13 mouse cellular contexts compared by ENCODE assay signal in genomic region chr17:27074236-27074635, GRCm38 (mm10). TPM values are rescaled to one million over a fixed set of nuclear protein-coding genes. Genes with fewer than 3 reads are reported as not detected.
DNase-seq lines count a peak whose midpoint lies in the region; ATAC-seq lines count a peak whose summit lies in the region.
"Had no signal": no experiment of that assay in that cellular context is flagged by ENCODE, and none has a peak within 500 bp of the region (broad histone marks: within the 10 kb centered on the region; RNA-seq: fewer than 3 reads in every experiment).

No protein-coding gene starts in this region.

- H3K36me3 ChIP-seq in liver, embryonic 16.5 days (ENCODE audit: control insufficient read depth, insufficient read depth), result no peaks in the 10 kb centered on the region; the same call in 1 of the 2 replicates
- H3K36me3 ChIP-seq in liver, embryonic 11.5 days (ENCODE audit: control insufficient read depth, insufficient read depth, low read length), result no peaks in the 10 kb centered on the region
- peaks cover 11% of the 10 kb centered on the region; the same call in 1 of the 2 replicates for H3K36me3 ChIP-seq in limb, embryonic 13.5 days
- H3K36me3 ChIP-seq in stomach, embryonic 16.5 days (ENCODE audit: control insufficient read depth, insufficient read depth, low read length), result peaks cover 10% of the 10 kb centered on the region
- H3K36me3 ChIP-seq: lung, embryonic 15.5 days; neural tube, embryonic 15.5 days had no signal

- H3K4me3 ChIP-seq in liver, embryonic 16.5 days (ENCODE audit: low read depth, low read length), result no peak overlapping the region
- no peak overlapping the region for H3K4me3 ChIP-seq in liver, embryonic 11.5 days (ENCODE audit: low read depth, low read length)
- no peak overlapping the region for H3K4me3 ChIP-seq in limb, embryonic 13.5 days
- H3K4me3 ChIP-seq in stomach, embryonic 16.5 days (replicated peaks; ENCODE audit: low read length), result no peak overlapping the region
- H3K4me3 ChIP-seq: forebrain, embryonic 13.5 days; lung, embryonic 15.5 days; neural tube, embryonic 15.5 days had no signal

- H3K4me1 ChIP-seq in liver, embryonic 16.5 days (ENCODE audit: control insufficient read depth, low read depth, low read length), result peaks cover 2% of the 10 kb centered on the region
- peaks cover 9% of the 10 kb centered on the region; the same call in 1 of the 2 replicates for H3K4me1 ChIP-seq in liver, embryonic 11.5 days (replicated peaks; ENCODE audit: control insufficient read depth, insufficient read depth, low read length)
- peaks cover 24% of the 10 kb centered on the region for H3K4me1 ChIP-seq in limb, embryonic 13.5 days
- peaks cover 34% of the 10 kb centered on the region for H3K4me1 ChIP-seq in stomach, embryonic 16.5 days (ENCODE audit: control insufficient read depth, insufficient read depth, low read length)
- H3K4me1 ChIP-seq: lung, embryonic 15.5 days had no signal

- peak overlapping the region; percentile 34; the same call in 1 of the 2 replicates for H3K27ac ChIP-seq in liver, embryonic 16.5 days (ENCODE audit: low read length)
- no peak overlapping the region for H3K27ac ChIP-seq in liver, embryonic 11.5 days (ENCODE audit: low read depth, low read length)
- H3K27ac ChIP-seq in limb, embryonic 13.5 days, result peak overlapping the region; percentile 48; the same call in 1 of the 2 replicates
- H3K27ac ChIP-seq in stomach, embryonic 16.5 days (ENCODE audit: low read length), result peak overlapping the region; percentile 82; the same call in 1 of the 2 replicates
- H3K27ac ChIP-seq: forebrain, embryonic 13.5 days; lung, embryonic 15.5 days; neural tube, embryonic 15.5 days had no signal

- H3K4me2 ChIP-seq in liver, embryonic 16.5 days (ENCODE audit: low read depth, low read length), result no peak overlapping the region
- H3K4me2 ChIP-seq in liver, embryonic 11.5 days, result no peak overlapping the region
- no peak overlapping the region for H3K4me2 ChIP-seq in limb, embryonic 13.5 days (replicated peaks)
- no peak overlapping the region for H3K4me2 ChIP-seq in stomach, embryonic 16.5 days (ENCODE audit: low read depth, low read length)
- H3K4me2 ChIP-seq: forebrain, embryonic 13.5 days; lung, embryonic 15.5 days; neural tube, embryonic 15.5 days had no signal

- WGBS in liver, embryonic 16.5 days (ENCODE audit: insufficient replicate concordance), result 45% methylated on average over 6 of the region's 6 CpGs
- WGBS in liver, embryonic 11.5 days, result 56% methylated on average over 6 of the region's 6 CpGs
- 74% methylated on average over 6 of the region's 6 CpGs for WGBS in limb, embryonic 13.5 days
- WGBS in stomach, embryonic 16.5 days, result 60% methylated on average over 6 of the region's 6 CpGs

- intact Hi-C loops in heart, postnatal 10 days (cut with DNase I), result loop anchor here (5.0 kb wide), 1 partner anchor 53 kb away; no protein-coding TSS in a partner anchor

- DNase-seq in adrenal gland, postnatal 14 days, result peak; percentile 18
- DNase-seq in adrenal gland, postnatal 25 days, result no peak
- no peak for DNase-seq in liver, embryonic 11.5 days (ENCODE audit: low spot score)
- DNase-seq in heart, postnatal 10 days, result no peak
- no peak for DNase-seq in right cerebral cortex, postnatal 4 days
- DNase-seq: kidney, postnatal 36 days; midbrain, embryonic 14.5 days had no signal

- 0 out of 2 replicates have a peak, but pooled peaks cover 2% of the 10 kb centered on the region for H3K9me3 ChIP-seq in liver, embryonic 16.5 days (replicated peaks; ENCODE audit: control insufficient read depth, low read length)
- H3K9me3 ChIP-seq in liver, embryonic 11.5 days (ENCODE audit: control insufficient read depth, low read length), result no peaks in the 10 kb centered on the region; the same call in 1 of the 2 replicates
- H3K9me3 ChIP-seq in limb, embryonic 13.5 days, result no peaks in the 10 kb centered on the region
- 0 out of 2 replicates have a peak, but pooled peaks cover 3% of the 10 kb centered on the region for H3K9me3 ChIP-seq in stomach, embryonic 16.5 days (replicated peaks; ENCODE audit: control insufficient read depth, low read length)
- H3K9me3 ChIP-seq: lung, embryonic 15.5 days; neural tube, embryonic 15.5 days had no signal

- ATAC-seq in liver, embryonic 16.5 days (ENCODE audit: low read depth), result no peak
- ATAC-seq in liver, embryonic 11.5 days (replicated peaks; ENCODE audit: low FRiP score), result no peak
- no peak for ATAC-seq in limb, embryonic 13.5 days (ENCODE audit: low FRiP score, low read depth)
- no peak for ATAC-seq in stomach, embryonic 16.5 days (ENCODE audit: insufficient read depth, low FRiP score)
- ATAC-seq: forebrain, embryonic 13.5 days had no signal

- no peak overlapping the region for H3K9ac ChIP-seq in liver, embryonic 16.5 days (ENCODE audit: low read depth, low read length)
- H3K9ac ChIP-seq in liver, embryonic 11.5 days (ENCODE audit: low read depth, low read length), result no peak overlapping the region
- H3K9ac ChIP-seq in limb, embryonic 13.5 days, result no peak overlapping the region
- H3K9ac ChIP-seq in stomach, embryonic 16.5 days (ENCODE audit: low read length), result peak overlapping the region; percentile 7; the same call in 1 of the 2 replicates
- H3K9ac ChIP-seq: forebrain, embryonic 13.5 days; lung, embryonic 15.5 days; neural tube, embryonic 15.5 days had no signal

- no peaks in the 10 kb centered on the region for H3K27me3 ChIP-seq in liver, embryonic 16.5 days (ENCODE audit: control insufficient read depth, insufficient read depth, low read depth, low read length)
- peaks cover 2% of the 10 kb centered on the region; the same call in 1 of the 2 replicates for H3K27me3 ChIP-seq in liver, embryonic 11.5 days (replicated peaks; ENCODE audit: control insufficient read depth, insufficient read depth, low read length)
- no peaks in the 10 kb centered on the region for H3K27me3 ChIP-seq in limb, embryonic 13.5 days
- H3K27me3 ChIP-seq in stomach, embryonic 16.5 days (ENCODE audit: control insufficient read depth, insufficient read depth, low read length), result no peaks in the 10 kb centered on the region
- H3K27me3 ChIP-seq: forebrain, embryonic 13.5 days; lung, embryonic 15.5 days; neural tube, embryonic 15.5 days had no signal

RNA-seq across cellular contexts. Expression of gene Itpr3, which starts 17.1 kb away (rescaled TPM):
- total RNA-seq in adrenal gland, postnatal 14 days (2021), result 7.4 and 10.9 TPM in 2 replicates
- total RNA-seq in adrenal gland, postnatal 25 days (2021), result 6.1 and 7.4 TPM in 2 replicates
- 0.90 and 1.1 TPM in 2 replicates for polyA plus RNA-seq in liver, embryonic 16.5 days (2015; fragmentation: Nextera tagmentation; extraction: Ambion mirVana)
- 1.8 and 2.0 TPM in 2 replicates for polyA plus RNA-seq in liver, embryonic 11.5 days (2014; fragmentation: Nextera tagmentation; extraction: Ambion mirVana)
- polyA plus RNA-seq in limb, embryonic 13.5 days (2015; fragmentation: Nextera tagmentation; extraction: Ambion mirVana), result 3.1 and 3.3 TPM in 2 replicates
- 15.0 and 16.7 TPM in 2 replicates for polyA plus RNA-seq in stomach, embryonic 16.5 days (2015; fragmentation: Nextera tagmentation; extraction: Ambion mirVana)
- 1 to 10 TPM; 8.0 to 9.0 TPM for total RNA-seq in heart, postnatal 10 days (2021)

RNA-seq across cellular contexts. Expression of gene Bak1, which starts 45.4 kb away (rescaled TPM):
- total RNA-seq in adrenal gland, postnatal 14 days (2021), result 33.5 and 41.7 TPM in 2 replicates
- total RNA-seq in adrenal gland, postnatal 25 days (2021), result 35.7 and 43.8 TPM in 2 replicates
- polyA plus RNA-seq in liver, embryonic 16.5 days (2015; fragmentation: Nextera tagmentation; extraction: Ambion mirVana), result 2.3 and 2.6 TPM in 2 replicates
- 10.8 and 11.3 TPM in 2 replicates for polyA plus RNA-seq in liver, embryonic 11.5 days (2014; fragmentation: Nextera tagmentation; extraction: Ambion mirVana)
- 4.6 and 4.7 TPM in 2 replicates for polyA plus RNA-seq in limb, embryonic 13.5 days (2015; fragmentation: Nextera tagmentation; extraction: Ambion mirVana)
- 6.7 and 7.0 TPM in 2 replicates for polyA plus RNA-seq in stomach, embryonic 16.5 days (2015; fragmentation: Nextera tagmentation; extraction: Ambion mirVana)
- total RNA-seq in heart, postnatal 10 days (2021), result 10 to 100 TPM; 40.4 to 43.2 TPM

RNA-seq across cellular contexts. Expression of gene Uqcc2, which starts 59.5 kb away (rescaled TPM):
- total RNA-seq in adrenal gland, postnatal 14 days (2021), result 162 and 182 TPM in 2 replicates
- total RNA-seq in adrenal gland, postnatal 25 days (2021), result 212 and 245 TPM in 2 replicates
- polyA plus RNA-seq in liver, embryonic 16.5 days (2015; fragmentation: Nextera tagmentation; extraction: Ambion mirVana), result 130 and 141 TPM in 2 replicates
- 386 and 413 TPM in 2 replicates for polyA plus RNA-seq in liver, embryonic 11.5 days (2014; fragmentation: Nextera tagmentation; extraction: Ambion mirVana)
- 329 and 338 TPM in 2 replicates for polyA plus RNA-seq in limb, embryonic 13.5 days (2015; fragmentation: Nextera tagmentation; extraction: Ambion mirVana)
- 243 and 267 TPM in 2 replicates for polyA plus RNA-seq in stomach, embryonic 16.5 days (2015; fragmentation: Nextera tagmentation; extraction: Ambion mirVana)
- 100 to 1,000 TPM; 278 to 279 TPM for total RNA-seq in heart, postnatal 10 days (2021)
